In genomic region chr14:76127311-76127710, GRCm38 (mm10) we compare ENCODE assay signal across 12 mouse cellular contexts.
"Had no signal": no experiment of that assay in that cellular context is flagged by ENCODE, and none has a peak within 500 bp of the region (broad histone marks: within the 10 kb centered on the region; RNA-seq: fewer than 3 reads in every experiment).

No protein-coding gene starts in this region.

- DNase-seq: retina, postnatal 1 day; right cerebral cortex, adult 18-20 months; right cerebral cortex, postnatal 14 days; right cerebral cortex, postnatal 25 days; right cerebral cortex, postnatal 4 days; spleen, adult 18-20 months; thymus, adult 18-20 months; thymus, adult 2 months; thymus, postnatal 14 days; thymus, postnatal 25 days; thymus, postnatal 36 days; thymus, postnatal 4 days had no signal
